Mouse (Mus musculus): ENCODE results near the gene Ptprn2.

The Ptprn2 gene

GRCm38 (mm10) chr12:116778095-116779090 lies 292.9 kb downstream of the Ptprn2 start:
- DNase-seq (ENCODE audit: low spot score in 2 of 2), result no peak

GRCm38 (mm10) chr12:116780419-116780818 lies 294.9 kb downstream of the Ptprn2 start:
- no peak for DNase-seq (ENCODE audit: low spot score in 2 of 2)

GRCm38 (mm10) chr12:116785731-116786130 lies 300.2 kb downstream of the Ptprn2 start:
- DNase-seq (ENCODE audit: low spot score in 2 of 2), result no peak

GRCm38 (mm10) chr12:116788346-116788745 lies 302.8 kb downstream of the Ptprn2 start:
- no peak for DNase-seq (ENCODE audit: low spot score in 2 of 2)

- no peak for DNase-seq (ENCODE audit: low spot score in 2 of 2)
Observed at GRCm38 (mm10) chr12:116803331-116803730, 317.8 kb downstream of the Ptprn2 start.

- DNase-seq (ENCODE audit: low spot score in 2 of 2), result no peak
Observed at GRCm38 (mm10) chr12:116804712-116805111, 319.2 kb downstream of the Ptprn2 start.

- no peak for DNase-seq (ENCODE audit: low spot score in 2 of 2)
Observed at GRCm38 (mm10) chr12:116805129-116805809, 319.7 kb downstream of the Ptprn2 start.

- no peak for DNase-seq (ENCODE audit: low spot score in 2 of 2)
Observed at GRCm38 (mm10) chr12:116806089-116806488, 320.6 kb downstream of the Ptprn2 start.

DNA sequence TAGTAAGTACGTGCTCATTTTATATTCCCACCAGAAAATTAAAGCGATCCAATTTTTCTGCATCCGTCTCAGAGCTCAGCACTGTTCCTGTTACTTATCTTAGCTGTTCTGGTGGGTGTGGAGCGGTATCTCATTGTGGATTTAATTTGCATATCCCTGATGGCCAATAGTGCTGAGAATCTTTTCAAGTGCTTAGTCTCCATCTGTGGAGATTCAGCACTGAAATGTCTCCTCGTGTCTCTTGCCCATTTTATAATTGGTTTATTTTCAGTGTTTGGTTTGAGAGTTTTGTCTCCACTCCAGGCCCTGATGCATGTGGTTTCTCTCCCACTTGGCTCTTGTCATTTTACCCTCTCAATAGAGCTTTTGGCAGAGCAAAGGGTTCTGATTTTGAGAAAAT lies 327.5 kb downstream of the Ptprn2 start:
- no peak for DNase-seq (ENCODE audit: low spot score in 2 of 2)

DNA sequence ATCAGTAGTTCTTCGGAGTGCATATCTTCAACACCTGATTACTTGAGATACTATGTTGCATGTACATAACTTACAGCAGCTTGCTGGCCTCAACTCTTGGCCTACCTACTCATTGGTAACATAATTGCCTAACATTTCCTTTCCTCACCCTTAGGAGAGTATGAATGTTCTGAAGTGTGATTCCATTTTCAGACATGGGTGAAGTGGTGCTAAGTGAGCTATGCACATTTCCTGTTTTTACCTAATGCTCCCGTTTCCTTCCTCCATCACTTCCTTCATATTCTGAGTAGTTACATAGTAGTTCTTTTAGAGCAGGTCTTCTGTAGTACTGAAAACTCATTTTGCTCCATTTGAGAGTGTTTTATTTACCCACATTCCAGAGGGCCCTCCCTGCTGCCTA lies 334.3 kb downstream of the Ptprn2 start:
- DNase-seq (ENCODE audit: low spot score in 2 of 2), result no peak

- no peak for DNase-seq (ENCODE audit: low spot score in 2 of 2)
Observed at GRCm38 (mm10) chr12:116823341-116823740, 337.8 kb downstream of the Ptprn2 start.

- no peak for DNase-seq (ENCODE audit: low spot score in 2 of 2)
Observed at GRCm38 (mm10) chr12:116827748-116828147, 342.2 kb downstream of the Ptprn2 start.

DNA sequence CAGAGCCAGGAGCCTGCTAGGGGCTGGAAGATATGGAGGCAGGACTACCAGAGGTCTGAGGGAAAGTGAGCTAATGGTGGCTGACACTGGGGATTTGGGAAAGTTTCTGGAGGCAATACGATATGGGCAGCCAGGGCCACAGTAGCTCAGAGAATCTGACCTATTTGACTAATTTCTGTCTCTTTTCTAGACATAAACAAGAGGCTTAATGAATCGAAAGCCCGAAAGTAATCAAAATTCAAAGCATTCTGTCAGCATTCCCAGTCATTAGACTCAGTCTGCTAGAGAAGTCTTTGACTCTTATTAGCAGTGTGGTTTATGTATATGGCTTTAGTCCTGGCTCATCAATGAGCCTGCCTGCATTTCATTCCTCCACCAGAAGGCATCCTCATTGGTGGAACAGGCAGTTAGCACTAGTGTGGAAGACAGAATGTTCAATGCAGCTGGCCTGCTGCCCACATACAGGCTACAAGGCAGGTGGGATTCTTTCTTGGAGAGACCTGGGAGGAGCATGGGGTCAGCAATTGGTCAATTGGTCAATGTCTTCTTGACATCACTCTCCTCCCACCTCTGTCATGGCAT lies 353.2 kb downstream of the Ptprn2 start:
- DNase-seq (ENCODE audit: low spot score in 2 of 2), result no peak

DNA sequence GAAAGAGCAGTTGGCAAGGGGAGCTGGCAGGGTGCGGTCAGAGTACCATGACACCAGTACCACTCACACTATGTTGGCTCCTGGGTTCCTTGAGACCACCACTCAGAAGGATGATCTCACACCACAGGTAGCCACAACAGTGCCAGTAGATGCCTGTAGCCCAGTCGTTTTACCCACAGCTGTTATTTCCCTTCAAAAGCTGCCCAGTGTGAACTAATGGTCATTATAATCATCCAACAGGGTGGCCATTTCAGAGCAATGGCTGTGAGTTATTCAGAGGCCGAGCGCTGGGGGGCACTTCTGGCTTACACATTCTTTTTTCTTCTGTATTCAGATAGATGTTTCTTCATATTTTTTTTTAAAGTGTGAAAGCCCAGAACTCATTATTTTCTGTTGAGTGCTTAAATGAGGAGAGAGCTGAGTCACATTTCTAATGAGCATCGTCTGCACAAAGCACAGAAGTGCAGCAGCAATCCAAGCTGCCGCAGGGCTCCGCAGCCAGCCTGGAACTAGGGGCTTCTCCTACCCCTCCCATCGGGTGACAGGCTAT lies 357.3 kb downstream of the Ptprn2 start:
- DNase-seq (ENCODE audit: low spot score in 2 of 2), result no peak

- no peak for DNase-seq (ENCODE audit: low spot score in 2 of 2)
Observed at GRCm38 (mm10) chr12:116846220-116846619, 360.7 kb downstream of the Ptprn2 start.

GRCm38 (mm10) chr12:116847021-116847420 lies 361.5 kb downstream of the Ptprn2 start:
- DNase-seq (ENCODE audit: low spot score in 2 of 2), result no peak

- DNase-seq (ENCODE audit: low spot score in 2 of 2), result no peak
Observed at GRCm38 (mm10) chr12:116856307-116856706, 370.8 kb downstream of the Ptprn2 start.

DNA sequence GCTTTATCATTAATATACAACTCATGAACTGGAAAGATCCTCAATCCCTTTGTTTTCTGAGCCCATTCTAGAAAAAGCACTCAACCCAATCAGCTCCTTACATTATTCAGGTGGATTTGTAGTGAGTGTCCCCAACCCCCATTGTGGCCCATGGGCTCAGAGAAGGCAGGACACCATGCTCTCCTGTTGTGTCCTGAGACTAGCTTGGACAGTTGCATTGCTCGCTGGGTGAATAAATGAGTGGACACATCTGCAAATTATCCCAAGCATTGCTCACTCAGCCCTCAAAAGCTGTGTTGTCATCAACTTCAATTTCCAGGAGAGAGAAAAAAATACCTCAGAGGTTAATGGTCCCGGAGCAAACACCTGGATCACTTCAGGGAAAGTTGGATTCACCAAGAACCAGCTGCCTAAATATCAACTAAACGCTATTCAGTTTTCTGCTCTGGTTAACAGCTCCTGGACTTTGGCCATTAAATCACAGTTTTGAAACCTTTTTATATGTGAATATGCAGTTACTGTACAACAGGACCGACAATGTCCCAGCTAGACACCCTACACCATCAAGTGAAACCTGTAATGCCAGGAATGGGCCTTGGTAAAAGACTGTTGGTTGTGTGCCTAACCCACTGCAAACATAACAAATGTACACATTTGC lies 376.0 kb downstream of the Ptprn2 start:
- DNase-seq (ENCODE audit: low spot score in 2 of 2), result no peak

DNA sequence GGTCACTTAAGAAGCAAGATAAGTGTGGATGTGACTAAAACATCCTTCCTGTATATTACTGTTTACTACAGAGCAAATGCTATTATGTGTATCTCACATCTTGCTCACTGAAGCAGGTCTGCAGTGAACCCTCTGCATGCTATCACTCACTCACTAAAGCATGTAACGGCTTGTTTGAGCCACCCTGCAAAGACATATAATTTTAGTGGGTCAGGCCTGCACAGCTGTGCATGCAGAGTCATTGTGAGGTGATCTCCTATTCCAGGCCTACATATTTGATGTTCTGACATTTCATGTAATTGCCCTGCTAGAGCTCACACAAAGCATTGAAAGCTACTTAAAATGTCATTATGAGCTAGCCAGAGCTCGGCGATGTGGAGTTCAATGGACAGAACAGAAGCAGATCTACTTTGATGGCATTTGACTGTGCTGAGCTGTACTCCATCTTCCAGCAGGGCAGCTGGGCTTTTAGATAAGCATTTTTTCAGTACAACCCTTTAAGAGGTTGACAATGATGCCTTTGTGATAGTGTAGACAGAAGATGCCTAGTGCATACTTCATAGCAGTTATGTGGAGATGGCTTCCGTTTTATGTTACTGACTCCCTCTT lies 377.9 kb downstream of the Ptprn2 start:
- DNase-seq (ENCODE audit: low spot score in 2 of 2), result no peak

DNA sequence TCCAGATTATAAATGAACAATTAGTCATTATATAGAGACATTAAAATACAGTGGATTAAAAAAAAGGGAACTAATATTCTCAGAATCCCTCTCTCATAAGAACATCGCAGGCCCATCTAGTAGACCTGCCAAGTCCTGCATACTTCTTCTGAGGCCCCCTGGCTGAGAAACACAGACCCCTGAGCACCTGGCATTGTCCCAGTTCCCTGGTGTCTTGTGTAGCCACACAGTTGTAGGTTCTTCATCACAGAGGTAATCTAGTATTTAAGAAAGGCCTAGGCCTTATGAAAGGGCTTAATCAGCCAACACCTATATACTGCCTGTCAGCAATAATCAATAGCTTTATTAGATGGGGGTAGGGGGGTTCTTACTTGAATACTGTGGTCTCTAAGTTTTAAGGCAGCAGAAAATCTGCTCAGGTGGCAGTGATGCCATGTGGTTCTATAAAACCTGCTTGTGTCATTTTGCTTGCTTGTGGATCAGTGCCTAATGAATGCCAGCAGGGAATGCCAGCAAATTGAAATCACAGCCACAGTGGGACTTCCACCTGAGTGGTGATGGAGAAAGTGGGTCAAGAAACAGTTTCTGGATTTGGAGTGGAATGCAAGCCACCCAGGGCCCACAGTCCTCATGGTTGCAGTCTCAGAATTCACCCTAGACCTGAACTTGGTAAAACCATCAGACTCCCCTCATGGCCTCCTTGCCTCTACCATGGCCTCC lies 388.5 kb downstream of the Ptprn2 start:
- no peak for DNase-seq (ENCODE audit: low spot score in 2 of 2)
